Mouse (Mus musculus) stomach, embryonic 14.5 days (tissue): ENCODE data around the gene Nol10. TPM values are rescaled to one million over a fixed set of nuclear protein-coding genes. Genes with fewer than 3 reads are reported as not detected.
A peak's percentile ranks its signal among the peaks of the same experiment; 100 is the strongest.
"Not testable (repeated sequence)": the region's sequence is repeated elsewhere in the genome, so short reads cannot be mapped to it uniquely, and the experiment has no call there.

Source experiments
- ATAC-seq: fragments of 200-750 bp; cut with Nextera tagmentation; 2 replicates; pipeline ENCODE4 v1.8.0; 2017; ENCODE audit warnings: low read depth, moderate TSS enrichment; ENCODE audit not compliant: insufficient number of reproducible peaks, insufficient read depth, low FRiP score
- H3K27ac ChIP-seq: fragments of 300-500 bp; sonication (generic); 2 replicates; pipeline ENCODE4 v1.5.1; 2014; ENCODE audit warnings: mild to moderate bottlenecking, low read length, moderate library complexity, mixed read lengths
- H3K27me3 ChIP-seq: fragments of 300-500 bp; sonication (generic); 2 replicates; pipeline ENCODE4 v1.6.1; 2014; ENCODE audit warnings: low read length, control low read depth, mixed read lengths; ENCODE audit not compliant: control insufficient read depth, insufficient read depth
- H3K36me3 ChIP-seq: fragments of 300-500 bp; sonication (generic); 2 replicates; pipeline ENCODE4 v1.6.1; 2014; ENCODE audit warnings: mild to moderate bottlenecking, control low read depth, low read length, moderate library complexity, mixed read lengths; ENCODE audit not compliant: control insufficient read depth, insufficient read depth
- H3K4me1 ChIP-seq: fragments of 300-500 bp; sonication (generic); 2 replicates; pipeline ENCODE4 v1.6.1; 2014; ENCODE audit warnings: low read length, control low read depth, mixed read lengths; ENCODE audit not compliant: control insufficient read depth, insufficient read depth
- H3K4me2 ChIP-seq: fragments of 300-500 bp; sonication (generic); replicated peaks from 2 replicates; pipeline ENCODE4 v1.6.1; 2014; ENCODE audit warnings: low read depth, low read length, control low read depth
- H3K4me3 ChIP-seq: fragments of 300-500 bp; sonication (generic); 2 replicates; pipeline ENCODE4 v1.5.1; 2014; ENCODE audit warnings: low read depth, low read length, control low read depth
- H3K9ac ChIP-seq: fragments of 300-500 bp; sonication (generic); replicated peaks from 2 replicates; pipeline ENCODE4 v1.6.1; 2014; ENCODE audit warnings: low read depth, mild to moderate bottlenecking, control low read depth, low read length, moderate library complexity, mixed read lengths
- H3K9me3 ChIP-seq: fragments of 300-500 bp; sonication (generic); 2 replicates; pipeline ENCODE4 v1.6.1; 2016; ENCODE audit warnings: low read depth, low read length, control low read depth; ENCODE audit not compliant: control insufficient read depth
- WGBS: fragments of 180-500 bp; shearing (Covaris S2); extraction: QIAGEN DNeasy Blood & Tissue Kit; methylation state at CpG from one replicate; pipeline ENCODE4 v1.1.7; 2014; 5-methylcytosine and 5-hydroxymethylcytosine counted together
- polyA plus RNA-seq: library from polyadenylated mRNA; unstranded; fragments of >200 nt; fragmentation: Nextera tagmentation; extraction: Ambion mirVana; gene quantifications from 2 replicates; pipeline ENCODE4 v1.2.1, GENCODE M21; 2014

The Nol10 gene
- polyA plus RNA-seq, 1 experiment from 2014 or later = 21.0 TPM

GRCm38 (mm10) chr12:17464550-17464949 lies 116.3 kb downstream of the Nol10 start:
- H3K4me3 ChIP-seq, H3K36me3 ChIP-seq, H3K9me3 ChIP-seq, ATAC-seq, H3K4me1 ChIP-seq, H3K27me3 ChIP-seq, H3K27ac ChIP-seq, H3K4me2 ChIP-seq, H3K9ac ChIP-seq: not testable (repeated sequence)
- 90% methylated on average over 5 of the region's 5 CpGs for WGBS

- Histone ChIP-seq H3K9ac (no peak overlapping the region), H3K27ac (no peak overlapping the region), H3K36me3 (no peaks in the 10 kb centered on the region), H3K27me3 (no peaks in the 10 kb centered on the region), H3K4me1 (no peaks in the 10 kb centered on the region), H3K9me3 (no peaks in the 10 kb centered on the region), H3K4me2 (no peak overlapping the region), H3K4me3 (no peak overlapping the region)
- 79% methylated on average over 4 of the region's 4 CpGs for whole genome bisulfite sequencing
- ATAC-seq = no peak
Measured at GRCm38 (mm10) chr12:17466791-17467190, 118.5 kb downstream of the Nol10 start.

GRCm38 (mm10) chr12:17468359-17468758 lies 120.1 kb downstream of the Nol10 start:
- no peak overlapping the region for H3K4me2 ChIP-seq
- H3K9ac ChIP-seq = no peak overlapping the region
- no peaks in the 10 kb centered on the region for H3K27me3 ChIP-seq
- H3K4me1 ChIP-seq = no peaks in the 10 kb centered on the region
- H3K9me3 ChIP-seq = no peaks in the 10 kb centered on the region
- 0 out of 2 replicates have a peak, but pooled peaks have one; percentile 53 for ATAC-seq
- H3K27ac ChIP-seq = no peak overlapping the region
- WGBS = 27% methylated on average over 3 of the region's 3 CpGs
- no peak overlapping the region for H3K4me3 ChIP-seq
- H3K36me3 ChIP-seq = no peaks in the 10 kb centered on the region

- no peak overlapping the region; the same call in 1 of the 2 replicates for H3K27ac ChIP-seq
- no peak overlapping the region for H3K4me2 ChIP-seq
- no peaks in the 10 kb centered on the region for H3K36me3 ChIP-seq
- no peak for ATAC-seq
- 78% methylated on average over 7 of the region's 7 CpGs for WGBS
- no peaks in the 10 kb centered on the region for H3K27me3 ChIP-seq
- no peaks in the 10 kb centered on the region for H3K9me3 ChIP-seq
- H3K9ac ChIP-seq = no peak overlapping the region
- H3K4me1 ChIP-seq = no peaks in the 10 kb centered on the region
- H3K4me3 ChIP-seq = no peak overlapping the region
Measured at GRCm38 (mm10) chr12:17469869-17470268, 121.6 kb downstream of the Nol10 start.

GRCm38 (mm10) chr12:17470528-17470927 lies 122.3 kb downstream of the Nol10 start:
- H3K4me2 ChIP-seq, H3K36me3 ChIP-seq, H3K4me3 ChIP-seq, H3K9ac ChIP-seq, ATAC-seq, H3K27me3 ChIP-seq, H3K4me1 ChIP-seq, H3K27ac ChIP-seq, H3K9me3 ChIP-seq: not testable (repeated sequence)

- H3K36me3 ChIP-seq = no peaks in the 10 kb centered on the region
- H3K4me2 ChIP-seq = no peak overlapping the region
- WGBS = 83% methylated on average over 1 of the region's 1 CpGs
- no peak overlapping the region for H3K27ac ChIP-seq
- no peak for ATAC-seq
- no peaks in the 10 kb centered on the region for H3K27me3 ChIP-seq
- H3K9ac ChIP-seq = no peak overlapping the region
- no peak overlapping the region for H3K4me3 ChIP-seq
- no peaks in the 10 kb centered on the region for H3K9me3 ChIP-seq
- H3K4me1 ChIP-seq = no peaks in the 10 kb centered on the region
Measured at GRCm38 (mm10) chr12:17471405-17471804, 123.1 kb downstream of the Nol10 start.

GRCm38 (mm10) chr12:17473128-17473527 lies 124.9 kb downstream of the Nol10 start:
- Histone ChIP-seq H3K36me3 (no peaks in the 10 kb centered on the region), H3K4me2 (no peak overlapping the region), H3K4me1 (no peaks in the 10 kb centered on the region), H3K27me3 (no peaks in the 10 kb centered on the region), H3K27ac (no peak overlapping the region), H3K9ac (no peak overlapping the region), H3K9me3 (no peaks in the 10 kb centered on the region), H3K4me3 (no peak overlapping the region)
- WGBS = 94% methylated on average over 3 of the region's 3 CpGs
- ATAC-seq = no peak

GRCm38 (mm10) chr12:17473862-17474261 lies 125.6 kb downstream of the Nol10 start:
- Histone ChIP-seq H3K36me3 (no peaks in the 10 kb centered on the region), H3K9ac (no peak overlapping the region), H3K27ac (no peak overlapping the region), H3K9me3 (no peaks in the 10 kb centered on the region), H3K4me3 (no peak overlapping the region), H3K4me1 (no peaks in the 10 kb centered on the region), H3K27me3 (no peaks in the 10 kb centered on the region), H3K4me2 (no peak overlapping the region)
- 84% methylated on average over 3 of the region's 3 CpGs for WGBS
- ATAC-seq = no peak

GRCm38 (mm10) chr12:17474681-17475080 lies 126.4 kb downstream of the Nol10 start:
- Histone ChIP-seq H3K4me2 (no peak overlapping the region), H3K27me3 (no peaks in the 10 kb centered on the region), H3K9ac (no peak overlapping the region), H3K9me3 (no peaks in the 10 kb centered on the region), H3K27ac (no peak overlapping the region), H3K36me3 (no peaks in the 10 kb centered on the region), H3K4me3 (no peak overlapping the region), H3K4me1 (no peaks in the 10 kb centered on the region)
- WGBS = 58% methylated on average over 4 of the region's 4 CpGs
- ATAC-seq = no peak
